Mouse (Mus musculus) mouse embryonic stem cell (cell line): ENCODE results near the gene Gm49387.

Experiments
- in situ Hi-C, 2 experiments: fragments of 300-500 bp; cut with MboI; formaldehyde crosslinking; loops; 1 replicate in 1 of 2; 3 replicates in 1 of 2; pipeline ENCODE4 v1.14.3; 2019 to 2020; ENCODE audit warnings: low sequenced_read_pairs in 2 of 2, low pct_unique_long_range_greater_than_20kb in 1 of 2, mixed read lengths in 1 of 2; ENCODE audit not compliant: unreplicated experiment in 1 of 2

Gm49387 gene

GRCm38 (mm10) chr14:31596408-31596807, 44.3 kb downstream of the Gm49387 start:
- in situ Hi-C loops = no loop called here

DNA sequence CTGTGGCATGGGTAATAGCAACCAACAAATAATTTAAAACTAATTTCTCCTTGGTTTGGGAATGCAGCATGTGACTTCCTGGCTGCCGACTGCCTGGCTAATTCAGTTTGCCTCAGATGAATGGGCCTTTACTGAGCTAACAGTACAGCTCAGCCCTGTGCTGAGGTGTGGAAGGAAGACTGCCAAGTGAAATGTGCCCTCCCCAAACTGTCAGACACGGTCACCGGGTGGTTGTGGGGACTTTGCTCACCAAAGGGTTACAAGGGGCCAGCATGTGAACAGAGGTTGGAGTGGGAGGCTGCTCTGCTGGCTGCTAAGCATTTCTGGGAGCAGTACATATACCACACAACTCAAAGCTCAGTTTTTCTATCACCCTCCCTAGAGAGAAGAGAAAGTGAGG, 46.0 kb downstream of the Gm49387 start:
- in situ Hi-C loops = no loop called here

- in situ Hi-C loops = no loop called here
These were observed 47.6 kb downstream of the Gm49387 start for GRCm38 (mm10) chr14:31593036-31593435.

DNA sequence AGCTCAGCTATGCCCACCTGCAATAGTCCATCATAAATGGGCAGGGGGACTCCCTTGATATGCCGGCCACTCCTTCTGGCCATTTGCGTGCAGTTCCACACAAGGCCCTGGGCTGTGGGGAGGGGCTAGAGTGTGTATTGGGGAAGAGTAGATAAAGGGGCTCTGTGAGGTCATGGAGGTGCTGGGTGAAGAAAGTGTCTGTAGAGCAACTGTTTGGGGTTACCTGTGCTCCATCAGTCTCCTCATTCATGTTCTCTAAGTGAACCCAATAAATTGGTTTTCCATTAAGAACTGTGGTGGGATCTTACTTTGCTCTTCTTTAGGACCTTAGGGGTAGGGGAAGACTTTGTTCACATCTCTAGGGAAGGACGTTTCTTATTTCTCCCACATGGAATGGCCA, 49.4 kb downstream of the Gm49387 start, which contains the start of gene Colq:
TSS of gene Colq (minus strand) at position 101 of the 400 bp plus-strand sequence.
- in situ Hi-C loops = no loop called here

- in situ Hi-C loops = no loop called here
These were observed 54.2 kb downstream of the Gm49387 start for GRCm38 (mm10) chr14:31586451-31586850.

DNA sequence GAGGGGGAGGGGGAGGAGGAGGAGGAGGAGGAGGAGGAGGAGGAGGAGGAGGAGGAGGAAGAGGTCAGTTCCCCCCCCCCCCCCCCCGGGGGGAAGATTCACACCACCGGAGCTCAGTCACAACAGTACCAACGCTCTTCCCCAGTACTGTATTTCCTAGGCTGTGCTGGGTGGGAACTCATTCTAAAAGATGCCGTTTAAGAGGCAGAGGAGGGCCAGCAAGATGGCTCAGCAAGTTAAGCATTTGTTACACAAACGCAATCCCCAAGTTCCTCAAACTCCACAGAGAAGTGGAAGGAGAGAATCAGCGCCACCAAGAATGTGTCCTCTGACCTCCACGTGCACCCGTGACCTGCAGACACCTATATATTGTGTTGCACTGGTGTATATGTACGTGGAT, 57.6 kb downstream of the Gm49387 start:
- in situ Hi-C loops = no loop called here

- in situ Hi-C loops = no loop called here
These were observed 62.5 kb downstream of the Gm49387 start for GRCm38 (mm10) chr14:31577966-31578735.

GRCm38 (mm10) chr14:31576846-31577697, 63.6 kb downstream of the Gm49387 start:
- in situ Hi-C loops = no loop called here

DNA sequence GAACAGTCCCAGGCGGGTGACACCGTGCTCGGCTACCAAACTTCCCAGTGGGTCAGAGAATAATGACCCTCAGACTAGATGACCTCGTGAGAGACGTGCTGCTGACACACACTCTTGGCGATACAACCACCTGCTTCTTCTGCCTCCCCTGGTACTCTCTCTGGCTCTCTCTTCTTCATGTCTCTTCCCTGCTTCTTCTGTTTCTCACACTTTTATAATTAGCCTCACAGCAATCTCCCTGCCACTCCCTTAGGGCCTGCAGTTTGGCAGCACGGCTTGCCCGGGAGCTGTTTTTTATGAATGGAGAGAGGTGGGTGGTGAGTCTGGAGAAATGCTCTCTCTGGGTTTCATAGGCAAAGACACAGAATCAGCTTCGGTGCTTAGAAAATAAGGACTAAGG, 64.8 kb downstream of the Gm49387 start:
- in situ Hi-C loops = no loop called here

GRCm38 (mm10) chr14:31574903-31575665, 65.6 kb downstream of the Gm49387 start:
- in situ Hi-C loops = no loop called here

- in situ Hi-C loops = no loop called here
These were observed 68.0 kb downstream of the Gm49387 start for GRCm38 (mm10) chr14:31572561-31573175.

- in situ Hi-C loops = no loop called here
These were observed 69.3 kb downstream of the Gm49387 start for GRCm38 (mm10) chr14:31571419-31571818.

GRCm38 (mm10) chr14:31570131-31570951, 70.3 kb downstream of the Gm49387 start:
- in situ Hi-C loops = no loop called here

DNA sequence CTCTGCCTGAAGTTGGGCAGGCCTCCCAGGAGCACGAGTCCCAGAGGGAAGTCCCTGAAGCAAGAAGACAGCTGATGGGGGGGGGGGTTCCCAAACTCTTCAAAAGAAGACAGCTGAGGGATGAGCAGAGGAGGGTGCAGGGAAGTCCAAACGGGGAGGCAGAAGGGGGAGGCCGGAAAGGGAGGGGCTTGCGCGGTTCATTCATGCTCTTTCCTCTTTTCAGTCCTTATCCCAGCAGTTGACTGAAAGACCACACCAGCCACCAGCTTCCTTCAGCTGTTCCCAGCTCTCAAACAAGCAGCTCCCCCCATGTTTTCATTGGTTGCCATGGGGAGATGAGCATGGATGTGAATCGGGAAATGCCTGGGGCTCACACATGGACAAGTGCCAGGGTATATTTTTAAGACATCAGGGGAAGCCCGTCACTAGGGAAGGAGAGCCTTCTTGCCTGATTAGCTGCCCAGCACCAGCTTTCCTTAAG, 71.5 kb downstream of the Gm49387 start:
- in situ Hi-C loops = no loop called here

- in situ Hi-C loops = no loop called here
These were observed 75.0 kb downstream of the Gm49387 start for GRCm38 (mm10) chr14:31565478-31566212.

DNA sequence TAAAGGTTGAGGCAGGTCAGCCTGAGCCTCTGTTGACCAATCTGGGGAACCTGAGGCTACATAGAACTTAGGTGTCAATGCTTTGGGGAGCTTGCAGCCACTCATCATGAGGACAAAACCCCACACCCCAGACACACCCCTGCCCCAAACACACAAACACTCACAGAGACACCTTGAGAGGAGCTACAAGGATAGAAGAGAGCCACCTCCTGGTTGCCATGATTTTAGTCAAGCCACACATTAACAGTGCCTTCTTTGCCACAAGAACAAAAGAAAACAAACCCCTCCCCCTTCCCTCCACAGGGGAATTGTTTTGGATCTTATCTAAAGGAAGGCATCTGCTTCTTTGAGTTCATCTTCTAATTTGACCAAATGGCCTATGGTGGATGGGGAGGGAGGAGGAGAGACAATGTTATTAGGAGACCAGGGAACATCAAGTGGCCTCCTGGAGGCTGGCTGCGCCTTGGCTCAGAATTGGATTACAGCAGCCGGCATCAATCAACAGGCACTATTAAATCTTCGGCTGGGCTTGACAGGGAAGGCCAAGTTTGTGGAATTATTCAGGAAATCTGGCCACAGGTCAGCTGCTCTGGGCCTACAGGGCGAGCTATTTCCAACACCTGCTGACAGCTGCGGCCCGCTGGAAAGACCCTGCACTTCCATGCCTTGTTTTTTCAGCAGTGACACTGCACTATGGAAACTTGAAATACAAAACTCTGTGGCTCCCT, 76.1 kb downstream of the Gm49387 start:
- in situ Hi-C loops = no loop called here
